Mouse (Mus musculus): ENCODE results near the gene Med20.
"Not testable (repeated sequence)": the region's sequence is repeated elsewhere in the genome, so short reads cannot be mapped to it uniquely, and the experiment has no call there.

The Med20 gene

GRCm38 (mm10) chr17:47596162-47596838, 15.1 kb upstream of the Med20 start:
- no peak for DNase-seq (ENCODE audit: extremely low read depth, low read depth)

DNA sequence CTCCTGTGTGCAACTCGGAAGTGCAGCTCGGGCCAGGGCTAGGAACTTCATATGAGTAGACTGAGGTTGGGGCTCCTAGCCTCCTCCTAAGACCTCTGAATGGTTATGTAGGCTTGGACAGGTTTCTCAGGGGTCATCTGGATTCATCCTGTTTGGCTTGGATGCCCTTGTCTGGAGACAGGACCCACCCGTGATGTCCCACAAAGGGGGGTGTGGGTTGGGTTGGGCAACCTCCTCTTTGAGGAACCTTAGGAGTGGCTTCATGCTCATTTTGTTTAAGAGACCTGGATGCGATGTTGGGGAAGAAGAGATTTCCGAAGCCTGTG, 14.6 kb upstream of the Med20 start:
- no peak for DNase-seq (ENCODE audit: extremely low read depth, low read depth)

GRCm38 (mm10) chr17:47597261-47597660, 14.1 kb upstream of the Med20 start:
- no peak for DNase-seq (ENCODE audit: extremely low read depth, low read depth)

- peak; percentile 95 for DNase-seq (ENCODE audit: extremely low read depth, low read depth)
Observed at GRCm38 (mm10) chr17:47597838-47598579, 13.4 kb upstream of the Med20 start.

GRCm38 (mm10) chr17:47598580-47599304, 12.6 kb upstream of the Med20 start:
- DNase-seq (ENCODE audit: extremely low read depth, low read depth): not testable (repeated sequence)

- DNase-seq (ENCODE audit: extremely low read depth, low read depth): peak; percentile 72
Observed at GRCm38 (mm10) chr17:47599511-47600297, 11.7 kb upstream of the Med20 start.

- DNase-seq (ENCODE audit: extremely low read depth, low read depth): no peak
Observed at GRCm38 (mm10) chr17:47600601-47601388, 10.6 kb upstream of the Med20 start.

- DNase-seq (ENCODE audit: extremely low read depth, low read depth): no peak
Observed at GRCm38 (mm10) chr17:47601389-47601755, 10.0 kb upstream of the Med20 start.

DNA sequence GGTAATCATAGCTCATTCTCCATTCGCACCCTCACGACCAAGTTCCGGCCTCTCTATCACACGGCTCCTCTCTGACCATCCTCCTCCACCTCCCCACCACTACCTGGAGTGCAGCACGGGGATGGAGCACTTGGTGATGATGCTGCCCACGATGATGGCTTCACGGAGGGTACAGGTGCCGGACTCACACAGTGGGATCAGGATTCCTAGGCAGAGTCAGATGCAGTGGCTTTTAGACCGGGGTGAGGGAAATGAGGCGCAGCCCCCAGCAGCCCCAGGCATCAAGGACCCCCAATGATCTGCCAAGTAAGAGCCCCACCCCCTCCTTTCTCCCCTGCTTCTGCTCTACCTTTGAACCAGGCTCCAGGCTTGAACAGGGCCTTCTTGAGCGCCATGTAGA, 9.1 kb upstream of the Med20 start:
- DNase-seq (ENCODE audit: extremely low read depth, low read depth): no peak

DNA sequence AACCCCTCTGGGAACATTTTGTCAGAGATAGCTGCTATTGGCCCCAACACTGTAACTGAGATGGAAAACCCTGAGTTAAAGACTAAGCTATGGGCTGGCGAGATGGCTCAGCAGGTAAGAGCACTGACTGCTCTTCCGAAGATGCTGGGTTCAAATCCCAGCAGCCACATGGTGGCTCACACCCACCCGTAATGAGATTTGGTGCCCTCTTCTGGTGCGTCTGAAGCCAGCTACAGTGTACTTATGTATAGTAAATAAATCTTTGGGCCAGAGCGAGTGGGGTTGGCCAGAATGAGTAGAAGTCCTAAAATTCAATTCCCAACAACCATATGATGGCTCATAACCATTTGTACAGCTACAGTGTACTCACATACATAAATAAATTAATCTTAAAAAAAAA, 5.2 kb upstream of the Med20 start:
- no peak for DNase-seq (ENCODE audit: extremely low read depth, low read depth)

DNA sequence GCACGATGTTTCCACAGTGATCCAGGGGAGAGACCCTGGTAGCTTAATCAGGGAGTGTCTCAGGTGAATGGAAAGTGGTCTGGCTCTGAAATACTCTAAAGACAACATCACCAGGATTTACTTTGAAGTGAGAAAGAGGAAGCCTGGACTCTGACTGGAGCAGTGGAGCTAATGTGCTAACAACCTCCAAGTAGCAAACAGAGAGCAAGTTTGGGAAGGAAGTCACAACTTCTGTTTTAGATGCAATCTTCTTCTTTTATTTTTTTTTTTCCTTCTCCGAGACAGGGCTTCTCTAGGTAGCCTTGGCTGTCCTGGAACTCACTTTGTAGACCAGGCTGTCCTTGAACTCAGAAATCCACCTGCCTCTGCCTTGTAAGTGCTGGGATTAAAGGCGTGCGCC, 2.2 kb upstream of the Med20 start:
- no peak for DNase-seq (ENCODE audit: extremely low read depth, low read depth)

DNA sequence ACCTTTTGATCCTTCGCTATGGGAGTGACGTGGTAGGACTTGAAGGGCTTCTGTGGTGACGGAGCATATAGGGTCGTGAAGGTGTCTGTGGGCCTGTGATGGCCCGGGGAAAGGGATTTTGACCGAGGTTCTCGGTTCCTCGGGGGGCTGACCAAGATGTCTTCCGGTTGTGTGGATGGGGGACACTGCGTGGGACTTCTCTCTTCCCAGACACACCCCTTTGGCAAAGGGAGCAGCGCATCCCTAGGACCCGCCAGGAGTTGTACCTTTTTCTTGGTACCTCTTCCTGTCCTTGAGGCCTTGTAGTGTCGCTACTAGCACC, 240 bp downstream of the Med20 start:
- no peak for DNase-seq (ENCODE audit: extremely low read depth, low read depth)

- no peak for DNase-seq (ENCODE audit: extremely low read depth, low read depth)
Observed at GRCm38 (mm10) chr17:47614018-47614417, 2.6 kb downstream of the Med20 start.

GRCm38 (mm10) chr17:47616119-47616518, 4.7 kb downstream of the Med20 start:
- no peak for DNase-seq (ENCODE audit: extremely low read depth, low read depth)

DNA sequence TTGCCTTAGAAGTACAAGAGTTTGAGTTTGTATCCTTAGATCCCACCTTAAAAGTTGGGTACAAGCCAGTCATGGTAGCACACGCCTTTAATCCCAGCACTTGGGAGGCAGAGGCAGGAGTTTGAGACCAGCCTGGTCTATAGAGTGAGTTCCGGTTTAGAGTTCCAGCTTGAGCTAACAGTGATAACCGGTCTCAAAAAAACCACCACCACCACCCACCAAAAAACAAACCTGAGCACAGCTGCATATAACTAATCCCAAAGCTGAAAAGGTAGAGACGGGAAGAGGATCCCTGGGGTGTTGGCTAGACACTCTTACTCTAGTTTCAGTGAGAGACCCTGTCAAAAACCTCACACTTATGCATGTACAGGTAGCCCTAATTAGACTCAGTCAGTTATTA, 5.3 kb downstream of the Med20 start:
- no peak for DNase-seq (ENCODE audit: extremely low read depth, low read depth)

DNA sequence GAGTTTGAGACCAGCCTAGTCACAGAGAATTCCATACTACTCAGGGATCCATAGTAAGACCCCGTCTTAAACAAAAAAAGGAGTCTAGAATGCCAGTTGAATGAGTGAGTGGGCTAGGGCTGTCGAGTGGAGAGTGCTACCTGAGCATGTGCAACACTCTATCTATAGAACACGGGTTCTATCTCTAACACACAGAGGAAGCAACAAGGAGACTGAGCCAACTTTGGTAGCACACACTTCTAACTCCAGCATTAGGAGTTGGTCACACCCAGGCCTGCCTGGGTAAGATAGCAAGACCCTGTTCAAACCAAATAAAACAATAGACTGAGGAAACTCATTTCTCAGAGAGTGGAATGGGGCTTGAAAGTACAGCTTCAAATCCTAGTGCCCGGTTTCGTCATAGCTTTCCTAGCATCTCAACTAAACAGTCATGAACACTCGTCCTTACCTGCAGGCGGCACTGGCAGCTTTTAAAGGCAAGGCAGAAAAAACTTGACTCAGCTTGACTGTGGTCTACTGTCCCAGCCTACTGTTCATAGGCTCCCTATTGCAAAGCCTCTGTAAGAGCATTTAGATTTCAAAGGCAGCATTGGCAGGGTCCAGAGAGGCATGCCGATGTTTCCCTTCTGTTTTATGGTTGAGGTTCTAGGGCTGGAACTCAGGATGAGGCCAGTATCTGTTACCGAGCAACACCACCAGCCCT, 6.4 kb downstream of the Med20 start:
- peak; percentile 96 for DNase-seq (ENCODE audit: extremely low read depth, low read depth)

- DNase-seq (ENCODE audit: extremely low read depth, low read depth): no peak
Observed at GRCm38 (mm10) chr17:47618556-47619311, 7.4 kb downstream of the Med20 start.

- DNase-seq (ENCODE audit: extremely low read depth, low read depth): no peak
Observed at GRCm38 (mm10) chr17:47622912-47623554, 11.7 kb downstream of the Med20 start.

DNA sequence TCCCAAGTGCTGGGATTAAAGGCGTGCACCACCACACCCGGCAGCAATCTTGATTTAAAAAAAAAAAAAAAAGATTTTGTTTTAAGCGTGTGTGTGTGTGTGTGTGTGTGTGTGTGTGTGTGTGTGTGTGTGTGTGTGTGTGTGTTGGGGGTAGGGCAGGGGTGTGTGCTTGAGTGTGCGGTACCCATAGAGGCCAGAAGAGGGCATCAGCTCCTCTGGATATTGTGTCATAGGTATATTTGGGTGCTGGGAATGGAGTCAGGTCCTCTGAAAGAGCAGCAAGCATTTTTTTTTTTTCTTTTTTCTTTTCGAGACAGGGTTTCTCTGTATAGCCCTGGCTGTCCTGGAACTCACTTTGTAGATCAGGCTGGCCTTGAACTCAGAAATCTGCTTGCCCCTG, 13.2 kb downstream of the Med20 start:
- not testable (repeated sequence) for DNase-seq (ENCODE audit: extremely low read depth, low read depth)
